14 mouse cellular contexts compared by ENCODE assay signal in genomic region chr11:30211663-30212416, GRCm38 (mm10). TPM values are rescaled to one million over a fixed set of nuclear protein-coding genes. Genes with fewer than 3 reads are reported as not detected.
A peak's percentile ranks its signal among the peaks of the same experiment; 100 is the strongest.
DNase-seq lines count a peak whose midpoint lies in the region; ATAC-seq and TF ChIP-seq lines count a peak whose summit lies in the region.
"Had no signal": no experiment of that assay in that cellular context is flagged by ENCODE, and none has a peak within 500 bp of the region (broad histone marks: within the 10 kb centered on the region; RNA-seq: fewer than 3 reads in every experiment).

No protein-coding gene starts in this region.

- no peaks in the 10 kb centered on the region for H3K27me3 ChIP-seq in heart, embryonic 10.5 days (ENCODE audit: insufficient read depth, poor library complexity, severe bottlenecking)
- no peaks in the 10 kb centered on the region for H3K27me3 ChIP-seq in intestine, embryonic 15.5 days (replicated peaks)
- H3K27me3 ChIP-seq in hindbrain, postnatal 0 days (ENCODE audit: insufficient read depth, low read length): no peaks in the 10 kb centered on the region
- H3K27me3 ChIP-seq: forebrain, embryonic 12.5 days; megakaryocyte, embryonic 14.5 days had no signal

- DNase-seq in heart, embryonic 10.5 days (ENCODE audit: low spot score): no peak
- DNase-seq in heart, adult 9 months (ENCODE audit: low spot score in 2 of 2): no peak
- DNase-seq in lung, postnatal 36 days: peak; percentile 32
- no peak for DNase-seq in lung, postnatal 10 days
- peak; percentile 81 for DNase-seq in yolk sac, embryonic 10.5 days (ENCODE audit: low spot score)
- no peak for DNase-seq in right cerebral cortex, adult 2 months (ENCODE audit: low spot score in 2 of 2)
- DNase-seq in hindbrain, postnatal 0 days (ENCODE audit: low spot score): no peak
- DNase-seq: cerebellum, postnatal 36 days; layer of hippocampus, postnatal 36 days; thymus, postnatal 14 days had no signal

- H3K4me1 ChIP-seq in heart, embryonic 10.5 days: peaks cover 20% of the 10 kb centered on the region
- peaks cover 16% of the 10 kb centered on the region for H3K4me1 ChIP-seq in intestine, embryonic 15.5 days (replicated peaks)
- H3K4me1 ChIP-seq in hindbrain, postnatal 0 days (ENCODE audit: insufficient read depth, low read length): no peaks in the 10 kb centered on the region
- H3K4me1 ChIP-seq: forebrain, embryonic 12.5 days had no signal

- WGBS in heart, embryonic 10.5 days: 52% methylated on average over 5 of the region's 5 CpGs
- WGBS in intestine, embryonic 15.5 days: 44% methylated on average over 5 of the region's 5 CpGs
- 61% methylated on average over 5 of the region's 5 CpGs for WGBS in hindbrain, postnatal 0 days

- H3K4me3 ChIP-seq in heart, embryonic 10.5 days: no peak overlapping the region
- H3K4me3 ChIP-seq in intestine, embryonic 15.5 days (replicated peaks): no peak overlapping the region
- H3K4me3 ChIP-seq in hindbrain, postnatal 0 days (ENCODE audit: low read length): no peak overlapping the region
- H3K4me3 ChIP-seq: forebrain, embryonic 12.5 days; hindbrain, embryonic 10.5 days; megakaryocyte, embryonic 14.5 days had no signal

- H3K4me2 ChIP-seq in intestine, embryonic 15.5 days (replicated peaks): 0 out of 2 replicates have a peak overlapping the region, but pooled peaks have one; percentile 2
- no peak overlapping the region for H3K4me2 ChIP-seq in hindbrain, postnatal 0 days (ENCODE audit: low read depth, low read length)
- H3K4me2 ChIP-seq: forebrain, embryonic 12.5 days had no signal

- H3K9me3 ChIP-seq in heart, embryonic 10.5 days: no peaks in the 10 kb centered on the region
- H3K9me3 ChIP-seq in intestine, embryonic 15.5 days: no peaks in the 10 kb centered on the region
- H3K9me3 ChIP-seq in hindbrain, postnatal 0 days (ENCODE audit: low read length): no peaks in the 10 kb centered on the region
- H3K9me3 ChIP-seq: forebrain, embryonic 12.5 days; hindbrain, embryonic 10.5 days; megakaryocyte, embryonic 14.5 days had no signal

- peak; percentile 46 for ATAC-seq in intestine, embryonic 15.5 days
- ATAC-seq in hindbrain, postnatal 0 days: no peak

- H3K36me3 ChIP-seq in heart, embryonic 10.5 days: peaks cover 26% of the 10 kb centered on the region; the same call in 1 of the 2 replicates
- no peaks in the 10 kb centered on the region for H3K36me3 ChIP-seq in intestine, embryonic 15.5 days
- H3K36me3 ChIP-seq in hindbrain, postnatal 0 days (ENCODE audit: insufficient read depth, low read length): peaks cover 5% of the 10 kb centered on the region; the same call in 1 of the 2 replicates
- H3K36me3 ChIP-seq: forebrain, embryonic 12.5 days had no signal

- TF ChIP-seq CTCF in hindbrain, postnatal 0 days (IDR thresholded peaks at IDR 0.05; ENCODE audit: low read depth): no peak

- H3K27ac ChIP-seq in heart, embryonic 10.5 days: 0 out of 2 replicates have a peak overlapping the region, but pooled peaks have one; percentile 2
- 0 out of 2 replicates have a peak overlapping the region, but pooled peaks have one; percentile 17 for H3K27ac ChIP-seq in intestine, embryonic 15.5 days
- H3K27ac ChIP-seq in hindbrain, postnatal 0 days: no peak overlapping the region
- H3K27ac ChIP-seq: forebrain, embryonic 12.5 days; hindbrain, embryonic 10.5 days had no signal

- no peak overlapping the region for H3K9ac ChIP-seq in intestine, embryonic 15.5 days
- no peak overlapping the region for H3K9ac ChIP-seq in hindbrain, postnatal 0 days (replicated peaks; ENCODE audit: low read length)
- H3K9ac ChIP-seq: forebrain, embryonic 12.5 days had no signal

RNA-seq across cellular contexts. Expression of gene Sptbn1, which starts 56.1 kb away (rescaled TPM):
- polyA plus RNA-seq in heart, embryonic 10.5 days (2016; fragmentation: Nextera tagmentation; extraction: Ambion mirVana): 115 and 137 TPM in 2 replicates
- 117 and 118 TPM in 2 replicates for polyA plus RNA-seq in intestine, embryonic 15.5 days (2015; fragmentation: Nextera tagmentation; extraction: Ambion mirVana)
- 247 and 255 TPM in 2 replicates for total RNA-seq in hindbrain, postnatal 0 days (2014; rRNA removed)
- polyA plus RNA-seq in hindbrain, postnatal 0 days (2015; fragmentation: Nextera tagmentation; extraction: Ambion mirVana): 161 and 162 TPM in 2 replicates

Comparison
In these comparisons a context has a peak if more than half of its experiments do, and no peak if none do; other contexts are left out.
1. DNase-seq: peak in lung, postnatal 36 days (single experiment) and yolk sac, embryonic 10.5 days (single experiment); none in heart, embryonic 10.5 days (single experiment), heart, adult 9 months (0 of 2), lung, postnatal 10 days (single experiment), right cerebral cortex, adult 2 months (0 of 2) and hindbrain, postnatal 0 days (single experiment).